Mouse (Mus musculus): ENCODE results near the gene Txndc5. TPM values are rescaled to one million over a fixed set of nuclear protein-coding genes. Genes with fewer than 3 reads are reported as not detected.

The Txndc5 gene
- total RNA-seq (2014; rRNA removed) = 58.6 and 75.0 TPM in 2 replicates
- 63.8 and 70.4 TPM in 2 replicates for polyA plus RNA-seq (2015; fragmentation: Nextera tagmentation; extraction: Ambion mirVana)

DNA sequence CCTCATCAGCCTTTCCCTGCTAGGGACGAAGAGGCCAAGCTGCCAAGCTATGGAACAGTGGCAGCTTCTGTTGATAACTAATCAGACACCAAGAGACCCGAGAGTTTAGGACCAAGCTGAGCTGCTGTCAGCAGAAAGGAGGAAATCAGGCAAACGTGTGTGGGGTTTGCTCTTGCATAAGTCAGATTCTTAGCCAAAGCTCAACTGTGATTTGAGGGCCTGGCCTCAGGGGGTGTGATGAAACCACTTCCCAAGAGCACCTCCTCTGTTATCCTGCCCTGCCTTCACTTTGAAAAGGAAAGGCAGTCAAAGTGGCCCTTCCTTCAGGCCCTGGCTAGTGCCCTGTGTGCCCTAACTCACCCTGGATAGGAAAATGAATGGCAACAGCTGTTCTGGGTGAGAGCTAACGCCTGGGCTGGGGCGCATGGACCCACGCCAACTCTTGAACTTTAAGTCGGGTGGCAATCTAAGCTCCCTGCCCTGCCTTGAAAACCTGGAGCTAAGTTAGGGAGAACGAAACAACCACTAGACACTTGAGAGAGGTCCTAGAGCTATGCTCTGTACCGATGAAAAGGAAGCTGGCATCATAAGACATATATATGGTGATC is at the start of gene Txndc5:
TSS of gene Txndc5 (minus strand) at position 138 of the 608 bp plus-strand sequence.
- no peak for TF ChIP-seq CTCF (IDR thresholded peaks at IDR 0.05; ENCODE audit: low read depth)
- peak within 1 kb of the TSS; percentile 75 for H3K4me3 ChIP-seq (ENCODE audit: low read depth, low read length)
- 53% methylated on average over 9 of the region's 9 CpGs for WGBS
- peak within 1 kb of the TSS; percentile 78 for H3K27ac ChIP-seq (ENCODE audit: low read depth, low read length)
- H3K4me2 ChIP-seq (ENCODE audit: low read depth) = peak within 1 kb of the TSS; percentile 81
- H3K9ac ChIP-seq = peak within 1 kb of the TSS; percentile 90
- DNase-seq (no peak), ATAC-seq (peak; percentile 28)
- no peaks in the 10 kb centered on the region for H3K9me3 ChIP-seq (ENCODE audit: low read length)
- H3K27me3 ChIP-seq (ENCODE audit: insufficient read depth, low read length) = no peaks in the 10 kb centered on the region
- no peaks in the 10 kb centered on the region; the same call in 1 of the 2 replicates for H3K4me1 ChIP-seq (ENCODE audit: insufficient read depth)
- no peaks in the 10 kb centered on the region for H3K36me3 ChIP-seq (ENCODE audit: insufficient read depth)

GRCm38 (mm10) chr13:38574668-38575067 is 46.0 kb upstream of the Txndc5 start:
- no peak overlapping the region for H3K4me3 ChIP-seq (ENCODE audit: low read depth, low read length)
- WGBS = 61% methylated on average over 3 of the region's 3 CpGs
- no peak overlapping the region for H3K27ac ChIP-seq (ENCODE audit: low read depth, low read length)
- no peaks in the 10 kb centered on the region for H3K4me1 ChIP-seq (ENCODE audit: insufficient read depth)
- no peak overlapping the region for H3K4me2 ChIP-seq (ENCODE audit: low read depth)
- no peaks in the 10 kb centered on the region for H3K36me3 ChIP-seq (ENCODE audit: insufficient read depth)
- no peaks in the 10 kb centered on the region for H3K9me3 ChIP-seq (ENCODE audit: low read length)
- no peak overlapping the region for H3K9ac ChIP-seq
- ATAC-seq = no peak
- H3K27me3 ChIP-seq (ENCODE audit: insufficient read depth, low read length) = no peaks in the 10 kb centered on the region
- no peak for TF ChIP-seq CTCF (IDR thresholded peaks at IDR 0.05; ENCODE audit: low read depth)
- peak; percentile 6 for DNase-seq

DNA sequence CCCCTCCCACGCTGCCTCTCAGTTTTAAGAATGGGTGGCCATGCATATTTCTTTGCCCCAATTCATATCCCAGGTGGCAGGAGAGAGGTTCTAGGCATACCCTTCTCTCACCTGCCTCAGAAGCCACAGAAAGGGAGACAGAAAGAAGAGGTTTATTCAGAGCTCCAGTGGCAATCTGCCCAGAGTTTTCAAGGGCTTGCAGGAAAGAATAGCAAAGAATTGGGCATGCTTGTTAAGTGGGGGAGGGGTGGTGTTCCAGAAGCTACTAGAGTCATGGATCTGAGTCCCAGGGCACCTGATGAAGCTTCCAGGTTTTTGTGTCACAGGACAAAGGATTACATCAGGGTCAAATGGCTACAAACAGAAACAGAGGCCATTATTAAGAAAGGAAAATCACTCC is 44.7 kb upstream of the Txndc5 start:
- no peak overlapping the region for H3K9ac ChIP-seq
- H3K36me3 ChIP-seq (ENCODE audit: insufficient read depth) = no peaks in the 10 kb centered on the region
- no peak for ATAC-seq
- H3K27me3 ChIP-seq (ENCODE audit: insufficient read depth, low read length) = no peaks in the 10 kb centered on the region
- WGBS = 97% methylated on average over 1 of the region's 1 CpGs
- no peaks in the 10 kb centered on the region for H3K4me1 ChIP-seq (ENCODE audit: insufficient read depth)
- H3K4me3 ChIP-seq (ENCODE audit: low read depth, low read length) = no peak overlapping the region
- no peak for DNase-seq
- H3K27ac ChIP-seq (ENCODE audit: low read depth, low read length) = no peak overlapping the region
- no peak for TF ChIP-seq CTCF (IDR thresholded peaks at IDR 0.05; ENCODE audit: low read depth)
- H3K9me3 ChIP-seq (ENCODE audit: low read length) = no peaks in the 10 kb centered on the region
- no peak overlapping the region for H3K4me2 ChIP-seq (ENCODE audit: low read depth)

DNA sequence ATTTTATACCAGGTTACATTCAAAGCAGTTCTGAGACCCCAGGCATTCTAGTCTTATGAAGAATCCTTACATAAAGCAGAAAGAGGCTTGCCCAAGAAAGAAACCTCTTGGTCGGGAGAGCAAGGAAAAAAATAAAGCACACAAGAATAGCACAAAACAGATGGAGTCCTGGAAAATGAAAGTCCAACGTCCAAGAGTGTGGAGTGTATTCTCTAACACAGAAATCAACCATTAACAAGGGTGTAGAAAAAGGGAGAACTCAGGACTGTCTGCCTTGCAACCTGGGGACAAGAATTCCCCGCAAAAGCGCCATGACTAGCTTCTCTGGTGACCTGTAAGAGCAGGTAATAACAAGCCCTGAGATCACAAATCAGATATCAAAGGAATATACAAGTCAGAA is 36.6 kb upstream of the Txndc5 start:
- 69% methylated on average over 4 of the region's 4 CpGs for whole genome bisulfite sequencing
- ATAC-seq = no peak

DNA sequence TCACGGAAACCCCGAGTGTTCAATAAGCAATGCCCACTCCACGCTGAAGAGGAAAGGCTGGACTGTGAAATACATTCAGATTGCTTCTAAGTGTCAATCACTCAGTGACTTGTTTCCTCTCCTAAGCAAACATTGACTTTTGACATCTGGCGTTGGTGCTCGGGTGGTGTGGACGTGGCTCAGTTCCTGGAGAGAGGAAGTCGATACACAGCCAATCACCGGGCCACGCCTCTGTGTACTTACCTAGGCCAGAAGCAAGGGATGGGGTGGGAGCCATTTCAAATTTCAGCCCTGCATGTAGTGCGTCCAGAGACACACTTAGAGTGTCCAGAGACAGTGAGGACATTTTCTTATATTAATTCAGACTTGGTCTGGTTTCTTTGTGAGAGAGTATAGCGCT is 26.0 kb upstream of the Txndc5 start:
- no peak overlapping the region for H3K9ac ChIP-seq

More for the DNA sequence above, 36.6 kb upstream of the Txndc5 start:
- DNase-seq = no peak
- H3K9me3 ChIP-seq (ENCODE audit: low read length) = no peaks in the 10 kb centered on the region
- no peak overlapping the region for H3K27ac ChIP-seq (ENCODE audit: low read depth, low read length)
- H3K27me3 ChIP-seq (ENCODE audit: insufficient read depth, low read length) = no peaks in the 10 kb centered on the region
- H3K9ac ChIP-seq = no peak overlapping the region
- no peaks in the 10 kb centered on the region for H3K36me3 ChIP-seq (ENCODE audit: insufficient read depth)
- H3K4me1 ChIP-seq (ENCODE audit: insufficient read depth) = no peaks in the 10 kb centered on the region
- no peak for TF ChIP-seq CTCF (IDR thresholded peaks at IDR 0.05; ENCODE audit: low read depth)
- H3K4me2 ChIP-seq (ENCODE audit: low read depth) = no peak overlapping the region
- H3K4me3 ChIP-seq (ENCODE audit: low read depth, low read length) = no peak overlapping the region

DNA sequence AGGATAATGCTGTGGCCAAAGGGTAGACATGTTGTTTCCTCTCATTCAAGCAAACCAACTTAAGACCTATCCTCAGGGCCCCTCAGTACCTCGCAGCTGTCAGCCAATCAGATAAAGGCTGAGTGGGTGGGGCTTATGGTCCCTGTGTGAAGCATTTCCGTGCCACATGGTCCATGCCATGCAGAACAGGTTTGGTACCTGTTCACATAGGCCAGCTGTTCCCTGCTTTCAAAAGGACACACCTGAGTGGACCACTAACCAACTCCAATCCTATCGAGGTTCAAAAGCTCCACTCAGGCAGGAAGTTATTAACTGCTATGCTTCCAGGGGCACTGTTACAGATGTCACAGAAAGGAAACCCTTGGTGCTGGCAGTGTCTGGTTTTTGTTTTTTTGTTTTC is 25.6 kb upstream of the Txndc5 start:
- TF ChIP-seq CTCF (IDR thresholded peaks at IDR 0.05; ENCODE audit: low read depth) = no peak

More for the DNA sequence above, 26.0 kb upstream of the Txndc5 start:
- no peak for TF ChIP-seq CTCF (IDR thresholded peaks at IDR 0.05; ENCODE audit: low read depth)
- Histone ChIP-seq H3K4me2 (ENCODE audit: low read depth) (no peak overlapping the region), H3K27ac (ENCODE audit: low read depth, low read length) (no peak overlapping the region), H3K4me1 (ENCODE audit: insufficient read depth) (no peaks in the 10 kb centered on the region), H3K4me3 (ENCODE audit: low read depth, low read length) (no peak overlapping the region), H3K36me3 (ENCODE audit: insufficient read depth) (no peaks in the 10 kb centered on the region), H3K27me3 (ENCODE audit: insufficient read depth, low read length) (no peaks in the 10 kb centered on the region), H3K9me3 (ENCODE audit: low read length) (no peaks in the 10 kb centered on the region)
- ATAC-seq (no peak), DNase-seq (no peak)
- WGBS = 81% methylated on average over 11 of the region's 11 CpGs

DNA sequence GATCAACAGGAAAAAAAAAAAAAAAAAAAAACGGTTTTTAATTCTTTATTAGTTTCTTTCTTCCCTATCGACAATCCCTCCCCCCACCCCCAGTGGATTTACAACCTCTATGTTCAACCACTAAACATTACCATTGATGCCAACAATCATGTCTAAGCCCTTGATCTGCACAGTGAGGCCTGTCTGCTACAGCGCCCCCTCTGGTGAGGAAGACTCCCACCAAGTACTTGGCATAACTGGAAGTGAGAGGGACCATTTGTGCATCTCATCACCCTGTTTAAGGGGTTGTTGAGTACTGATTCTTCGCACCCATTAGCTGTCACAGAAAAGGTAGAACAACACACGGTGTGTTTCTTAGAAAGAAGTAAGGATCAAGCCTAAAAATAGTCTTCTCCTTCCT is 20.1 kb upstream of the Txndc5 start:
- no peaks in the 10 kb centered on the region for H3K9me3 ChIP-seq (ENCODE audit: low read length)
- 81% methylated on average over 5 of the region's 5 CpGs for WGBS
- no peak overlapping the region for H3K9ac ChIP-seq
- no peak overlapping the region for H3K4me2 ChIP-seq (ENCODE audit: low read depth)
- H3K4me1 ChIP-seq (ENCODE audit: insufficient read depth) = no peaks in the 10 kb centered on the region
- DNase-seq = no peak
- ATAC-seq = no peak
- H3K27ac ChIP-seq (ENCODE audit: low read depth, low read length) = no peak overlapping the region
- TF ChIP-seq CTCF (IDR thresholded peaks at IDR 0.05; ENCODE audit: low read depth) = no peak
- H3K4me3 ChIP-seq (ENCODE audit: low read depth, low read length) = no peak overlapping the region
- no peaks in the 10 kb centered on the region for H3K36me3 ChIP-seq (ENCODE audit: insufficient read depth)
- H3K27me3 ChIP-seq (ENCODE audit: insufficient read depth, low read length) = no peaks in the 10 kb centered on the region

More for the DNA sequence above, 25.6 kb upstream of the Txndc5 start:
- no peak for DNase-seq
- H3K36me3 ChIP-seq (ENCODE audit: insufficient read depth) = no peaks in the 10 kb centered on the region
- no peak for ATAC-seq
- WGBS = 82% methylated on average over 3 of the region's 3 CpGs
- H3K4me2 ChIP-seq (ENCODE audit: low read depth) = no peak overlapping the region
- H3K27ac ChIP-seq (ENCODE audit: low read depth, low read length) = no peak overlapping the region
- no peak overlapping the region for H3K9ac ChIP-seq
- H3K4me1 ChIP-seq (ENCODE audit: insufficient read depth) = no peaks in the 10 kb centered on the region
- no peaks in the 10 kb centered on the region for H3K9me3 ChIP-seq (ENCODE audit: low read length)
- H3K27me3 ChIP-seq (ENCODE audit: insufficient read depth, low read length) = no peaks in the 10 kb centered on the region
- H3K4me3 ChIP-seq (ENCODE audit: low read depth, low read length) = no peak overlapping the region
